ENCODE assay signal across 13 mouse cellular contexts in the genomic region with DNA sequence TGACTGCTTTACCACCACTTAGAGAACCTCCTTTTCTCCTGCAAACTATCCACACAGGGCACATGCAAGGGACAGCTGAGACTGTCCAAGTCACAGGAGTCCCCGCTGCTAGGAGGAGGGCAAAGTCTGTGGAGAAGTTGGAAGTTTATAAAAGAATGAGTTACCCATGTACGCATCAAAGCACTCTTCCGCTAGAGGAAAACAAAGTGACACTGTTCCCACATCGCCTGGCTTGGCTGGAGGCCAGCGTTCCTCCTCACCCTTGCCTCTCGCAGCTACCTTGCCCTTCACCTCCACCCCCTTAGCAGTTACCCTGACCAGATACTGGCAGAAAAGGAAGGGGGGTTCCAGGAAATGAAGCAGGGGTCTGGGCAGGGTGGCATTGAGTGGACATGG. TPM values are rescaled to one million over a fixed set of nuclear protein-coding genes. Genes with fewer than 3 reads are reported as not detected.
DNase-seq lines count a peak whose midpoint lies in the region; ATAC-seq and TF ChIP-seq lines count a peak whose summit lies in the region.
"Had no signal": no experiment of that assay in that cellular context is flagged by ENCODE, and none has a peak within 500 bp of the region (broad histone marks: within the 10 kb centered on the region; RNA-seq: fewer than 3 reads in every experiment).

No protein-coding gene starts in this region.

- H3K27ac ChIP-seq in liver, adult 2 months (replicated peaks; ENCODE audit: insufficient read depth, low read depth, low read length) = no peak overlapping the region
- H3K27ac ChIP-seq in intestine, postnatal 0 days (ENCODE audit: low read depth, low read length) = peak overlapping the region; percentile 60
- peak overlapping the region; percentile 78 for H3K27ac ChIP-seq in liver, embryonic 13.5 days
- H3K27ac ChIP-seq in hindbrain, embryonic 12.5 days = no peak overlapping the region
- H3K27ac ChIP-seq: embryonic facial prominence, embryonic 12.5 days; layer of hippocampus, adult 2 months had no signal

- DNase-seq in liver, adult 2 months (ENCODE audit: extremely low read depth, low read depth, low spot score) = peak; percentile 18
- DNase-seq in liver = no peak
- DNase-seq in brain, embryonic 14.5 days (ENCODE audit: low read depth) = peak; percentile 30
- DNase-seq in liver, embryonic 13.5 days = no peak
- no peak for DNase-seq in frontal cortex, postnatal 36 days (ENCODE audit: low spot score in 2 of 2)
- no peak for DNase-seq in urinary bladder, postnatal 10 days (ENCODE audit: low spot score)
- DNase-seq: thymus, postnatal 14 days had no signal

- H3K79me2 ChIP-seq in liver, adult 2 months (ENCODE audit: control insufficient read depth, insufficient read depth, low read length) = no peaks in the 10 kb centered on the region

- no peak overlapping the region for H3K4me3 ChIP-seq in liver, adult 2 months (ENCODE audit: insufficient read depth, low read depth, low read length)
- H3K4me3 ChIP-seq in intestine, postnatal 0 days (ENCODE audit: low read depth, low read length) = no peak overlapping the region
- no peak overlapping the region for H3K4me3 ChIP-seq in liver, embryonic 13.5 days (replicated peaks)
- H3K4me3 ChIP-seq in hindbrain, embryonic 12.5 days = no peak overlapping the region
- H3K4me3 ChIP-seq: embryonic facial prominence, embryonic 12.5 days; layer of hippocampus, adult 2 months had no signal

- 0 out of 2 replicates have a peak, but pooled peaks cover 2% of the 10 kb centered on the region for H3K4me1 ChIP-seq in liver, adult 2 months (ENCODE audit: control insufficient read depth, insufficient read depth, low read length)
- H3K4me1 ChIP-seq in intestine, postnatal 0 days (replicated peaks; ENCODE audit: control insufficient read depth, insufficient read depth, low read length) = peaks cover 4% of the 10 kb centered on the region; the same call in 1 of the 2 replicates
- peaks cover 72% of the 10 kb centered on the region for H3K4me1 ChIP-seq in liver, embryonic 13.5 days (replicated peaks)
- peaks cover 5% of the 10 kb centered on the region; the same call in 1 of the 2 replicates for H3K4me1 ChIP-seq in hindbrain, embryonic 12.5 days

- H3K9ac ChIP-seq in liver, adult 2 months (ENCODE audit: low read depth, low read length) = no peak overlapping the region
- H3K9ac ChIP-seq in intestine, postnatal 0 days (ENCODE audit: low read depth, low read length) = no peak overlapping the region
- H3K9ac ChIP-seq in liver, embryonic 13.5 days = peak overlapping the region; percentile 34; the same call in 1 of the 2 replicates
- no peak overlapping the region for H3K9ac ChIP-seq in hindbrain, embryonic 12.5 days
- H3K9ac ChIP-seq: embryonic facial prominence, embryonic 12.5 days had no signal

- peak; percentile 92 for ATAC-seq in intestine, postnatal 0 days
- ATAC-seq in liver, embryonic 13.5 days (ENCODE audit: low read depth) = no peak
- ATAC-seq in hindbrain, embryonic 12.5 days (ENCODE audit: low FRiP score) = no peak

- no peak for TF ChIP-seq CTCF in liver, adult 2 months (IDR thresholded peaks at IDR 0.05; ENCODE audit: low read depth, low read length)
- TF ChIP-seq CTCF in brain, embryonic 14.5 days (IDR thresholded peaks at IDR 0.05; ENCODE audit: borderline replicate concordance, extremely low read depth, insufficient read depth, insufficient read length) = no peak
- no peak for TF ChIP-seq CTCF in intestine, postnatal 0 days (IDR thresholded peaks at IDR 0.05; ENCODE audit: low read depth)

- H3K36me3 ChIP-seq in liver, adult 2 months (ENCODE audit: control insufficient read depth, insufficient read depth, low read length) = no peaks in the 10 kb centered on the region
- H3K36me3 ChIP-seq in intestine, postnatal 0 days (ENCODE audit: control insufficient read depth, insufficient read depth) = no peaks in the 10 kb centered on the region
- no peaks in the 10 kb centered on the region for H3K36me3 ChIP-seq in liver, embryonic 13.5 days
- H3K36me3 ChIP-seq in hindbrain, embryonic 12.5 days = no peaks in the 10 kb centered on the region
- H3K36me3 ChIP-seq: embryonic facial prominence, embryonic 12.5 days had no signal

- WGBS in liver, adult 2 months = 36% methylated on average over 6 of the region's 6 CpGs
- WGBS in intestine, postnatal 0 days = 19% methylated on average over 6 of the region's 6 CpGs
- WGBS in liver, embryonic 13.5 days (ENCODE audit: insufficient replicate concordance) = 68% methylated on average over 6 of the region's 6 CpGs
- 53% methylated on average over 6 of the region's 6 CpGs for WGBS in hindbrain, embryonic 12.5 days

- H3K9me3 ChIP-seq in intestine, postnatal 0 days (ENCODE audit: control insufficient read depth) = no peaks in the 10 kb centered on the region
- no peaks in the 10 kb centered on the region for H3K9me3 ChIP-seq in liver, embryonic 13.5 days (replicated peaks)
- H3K9me3 ChIP-seq in hindbrain, embryonic 12.5 days (replicated peaks) = no peaks in the 10 kb centered on the region
- H3K9me3 ChIP-seq: embryonic facial prominence, embryonic 12.5 days had no signal

- H3K27me3 ChIP-seq in liver, adult 2 months (ENCODE audit: control insufficient read depth, insufficient read depth, low read length) = no peaks in the 10 kb centered on the region
- H3K27me3 ChIP-seq in intestine, postnatal 0 days (replicated peaks; ENCODE audit: control insufficient read depth, insufficient read depth, low read length) = no peaks in the 10 kb centered on the region
- no peaks in the 10 kb centered on the region for H3K27me3 ChIP-seq in liver, embryonic 13.5 days
- no peaks in the 10 kb centered on the region for H3K27me3 ChIP-seq in hindbrain, embryonic 12.5 days
- H3K27me3 ChIP-seq: embryonic facial prominence, embryonic 12.5 days had no signal

- H3K4me2 ChIP-seq in intestine, postnatal 0 days (replicated peaks; ENCODE audit: low read depth) = no peak overlapping the region; the same call in 1 of the 2 replicates
- H3K4me2 ChIP-seq in liver, embryonic 13.5 days = no peak overlapping the region
- H3K4me2 ChIP-seq in hindbrain, embryonic 12.5 days (replicated peaks) = no peak overlapping the region
- H3K4me2 ChIP-seq: embryonic facial prominence, embryonic 12.5 days had no signal

- no peak for TF ChIP-seq POLR2A in liver, adult 2 months (IDR thresholded peaks at IDR 0.05; ENCODE audit: extremely low read depth, insufficient read depth, low read length)
- TF ChIP-seq POLR2A in brain, embryonic 14.5 days (IDR thresholded peaks at IDR 0.05; ENCODE audit: borderline replicate concordance, extremely low read depth, insufficient read depth, insufficient read length, poor library complexity, severe bottlenecking) = no peak

RNA-seq across cellular contexts. Expression of a gene that starts 18.5 kb away (rescaled TPM):
- total RNA-seq in liver, adult 2 months (2014; rRNA removed) = 0.09 TPM in 1 of 2 replicates, not detected in the other
- 0.09 TPM in 1 of 2 replicates, not detected in the other for polyA plus RNA-seq in liver, adult 2 months (2012; rRNA removed)
- polyA plus RNA-seq in brain, embryonic 14.5 days (2012; rRNA removed) = not detected in 2 replicates
- polyA plus RNA-seq in intestine, postnatal 0 days (2015; fragmentation: Nextera tagmentation; extraction: Ambion mirVana) = 0.17 TPM in 1 of 2 replicates, not detected in the other
- 0.06 and 0.08 TPM in 2 replicates for polyA plus RNA-seq in liver, embryonic 13.5 days (2015; fragmentation: Nextera tagmentation; extraction: Ambion mirVana)
- polyA plus RNA-seq in hindbrain, embryonic 12.5 days (2016; fragmentation: Nextera tagmentation; extraction: Ambion mirVana) = not detected in 2 replicates
- total RNA-seq: ES-E14; heart, adult 8-10 months; layer of hippocampus, adult 2 months had no signal
- polyA plus RNA-seq: embryonic facial prominence, embryonic 12.5 days had no signal

RNA-seq across cellular contexts. Expression of a gene that starts 21.4 kb away (rescaled TPM):
- total RNA-seq in liver, adult 2 months (2014; rRNA removed) = 78.1 and 91.4 TPM in 2 replicates
- 78.3 and 88.6 TPM in 2 replicates for polyA plus RNA-seq in liver, adult 2 months (2012; rRNA removed)
- polyA plus RNA-seq in brain, embryonic 14.5 days (2012; rRNA removed) = 10.8 and 21.6 TPM in 2 replicates
- polyA plus RNA-seq in intestine, postnatal 0 days (2015; fragmentation: Nextera tagmentation; extraction: Ambion mirVana) = 19.0 and 20.4 TPM in 2 replicates
- 41.7 and 45.2 TPM in 2 replicates for polyA plus RNA-seq in liver, embryonic 13.5 days (2015; fragmentation: Nextera tagmentation; extraction: Ambion mirVana)
- 11.9 and 12.7 TPM in 2 replicates for polyA plus RNA-seq in hindbrain, embryonic 12.5 days (2016; fragmentation: Nextera tagmentation; extraction: Ambion mirVana)

Comparison
In these comparisons a context has a peak if more than half of its experiments do, and no peak if none do; other contexts are left out.
1. DNase-seq: peak in liver, adult 2 months (single experiment) and brain, embryonic 14.5 days (single experiment); none in liver (single experiment), liver, embryonic 13.5 days (single experiment), frontal cortex, postnatal 36 days (0 of 2) and urinary bladder, postnatal 10 days (single experiment).
2. H3K27ac ChIP-seq: peak in intestine, postnatal 0 days (single experiment) and liver, embryonic 13.5 days (single experiment); none in liver, adult 2 months (single experiment) and hindbrain, embryonic 12.5 days (single experiment).